Mouse (Mus musculus): Measurements from ENCODE around the gene Olfr1390.
"Not testable (repeated sequence)": the region's sequence is repeated elsewhere in the genome, so short reads cannot be mapped to it uniquely, and the experiment has no call there.

The Olfr1390 gene

GRCm38 (mm10) chr11:49334888-49335287 is at the start of gene Olfr1390:
Olfr1390 (plus strand) TSS chr11:49335188.
- DNase-seq (ENCODE audit: low spot score in 2 of 2) = no peak

- DNase-seq (ENCODE audit: low spot score in 2 of 2) = peak; percentile 21 to 42
Observed at GRCm38 (mm10) chr11:49287251-49287650, 47.7 kb upstream of the Olfr1390 start.

GRCm38 (mm10) chr11:49292777-49293176 is 42.2 kb upstream of the Olfr1390 start:
- DNase-seq (ENCODE audit: low spot score in 2 of 2) = peak; percentile 71 to 75

- no peak for DNase-seq (ENCODE audit: low spot score in 2 of 2)
Observed at GRCm38 (mm10) chr11:49304441-49304840, 30.5 kb upstream of the Olfr1390 start, which contains the start of gene Olfr10. Olfr10 (plus strand) TSS chr11:49304741.

GRCm38 (mm10) chr11:49308547-49308946 is 26.4 kb upstream of the Olfr1390 start:
- DNase-seq (ENCODE audit: low spot score in 2 of 2) = not testable (repeated sequence)

GRCm38 (mm10) chr11:49322442-49322841 is 12.5 kb upstream of the Olfr1390 start, which contains the start of gene Olfr1391:
Olfr1391 (plus strand) TSS chr11:49322742.
- DNase-seq (ENCODE audit: low spot score in 2 of 2) = no peak

- peak; percentile 34 to 40 for DNase-seq (ENCODE audit: low spot score in 2 of 2)
Observed at GRCm38 (mm10) chr11:49326726-49327125, 8.3 kb upstream of the Olfr1390 start.

GRCm38 (mm10) chr11:49329686-49330085 is 5.3 kb upstream of the Olfr1390 start:
- DNase-seq (ENCODE audit: low spot score in 2 of 2) = no peak

- no peak for DNase-seq (ENCODE audit: low spot score in 2 of 2)
Observed at GRCm38 (mm10) chr11:49337150-49337832, 2.3 kb downstream of the Olfr1390 start.

- no peak for DNase-seq (ENCODE audit: low spot score in 2 of 2)
Observed at GRCm38 (mm10) chr11:49383133-49383532, 48.1 kb downstream of the Olfr1390 start.

- not testable (repeated sequence) for DNase-seq (ENCODE audit: low spot score in 2 of 2)
Observed at GRCm38 (mm10) chr11:49386118-49386517, 51.1 kb downstream of the Olfr1390 start.

Data from right cerebral cortex, adult 2 months (tissue).